Mouse (Mus musculus) heart, postnatal 0 days (tissue): ENCODE measurements at regions not wholly inside any gene's neighbourhood (a gene's known extent, or its start where the extent isn't known, plus 50 kb on each side); places are given as distances from the start of the nearest gene placed in this dataset.

ENCODE experiments used
- CTCF ChIP-seq: IDR thresholded peaks from 2 replicates; pipeline ENCODE4 v1.5.1; 2016; ENCODE audit warnings: antibody characterized with exemption, control low read depth, low read depth
- EP300 ChIP-seq: IDR thresholded peaks from 2 replicates; pipeline ENCODE4 v1.6.1; 2016; ENCODE audit warnings: antibody characterized with exemption, low read depth

DNA sequence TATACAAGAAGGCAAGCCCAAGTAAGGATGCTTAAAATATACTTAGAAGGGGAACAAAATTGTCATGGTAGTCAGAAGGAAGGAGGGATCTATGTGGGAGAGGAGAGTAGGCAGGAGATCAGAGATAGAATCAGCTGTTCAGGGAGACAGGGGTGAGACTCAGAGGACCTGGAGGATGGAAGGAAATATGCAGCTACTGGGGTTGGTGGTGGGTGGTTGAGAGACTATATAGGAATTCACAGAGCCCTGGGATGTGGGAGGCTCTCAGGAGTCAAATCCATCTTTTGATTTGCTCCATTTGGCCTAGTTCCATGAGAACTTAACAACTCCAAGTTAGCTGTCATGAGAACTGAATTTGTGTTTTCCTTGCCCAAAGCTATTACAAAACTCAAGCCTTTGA lies 481.9 kb upstream of the Ndn start:
- TF ChIP-seq CTCF (no peak), EP300 (no peak)
